ENCODE assay signal across 24 mouse cellular contexts in the genomic region with DNA sequence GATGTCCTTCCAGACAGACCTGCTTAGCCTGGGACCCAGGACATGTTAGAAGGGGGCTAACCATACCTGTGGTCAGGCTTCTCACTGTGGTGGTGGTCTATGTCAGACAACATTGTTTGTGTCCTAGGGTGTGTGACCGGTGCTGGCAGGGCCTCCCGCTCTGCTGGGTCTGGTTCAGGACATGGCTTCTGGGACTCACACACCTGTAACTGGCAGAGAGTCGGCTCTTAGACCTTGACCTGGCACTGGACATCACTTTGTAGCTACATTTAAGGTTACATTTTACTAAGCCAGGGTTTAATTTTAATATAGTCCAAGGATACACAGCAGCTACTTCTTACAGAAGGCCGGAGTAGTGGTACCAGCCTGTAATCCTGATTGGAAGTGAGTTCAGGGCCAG. TPM values are rescaled to one million over a fixed set of nuclear protein-coding genes. Genes with fewer than 3 reads are reported as not detected.
"Had no signal": no experiment of that assay in that cellular context is flagged by ENCODE, and none has a peak within 500 bp of the region (broad histone marks: within the 10 kb centered on the region; RNA-seq: fewer than 3 reads in every experiment).

No protein-coding gene starts in this region.

- DNase-seq: layer of hippocampus, adult 9-11 months; liver; lung, adult 18-20 months; lung, postnatal 10 days; lung, postnatal 36 days; retina, postnatal 1 day; right cerebral cortex, postnatal 25 days; spleen, adult 18-20 months; thymus, adult 18-20 months; thymus, postnatal 36 days had no signal

- H3K27ac ChIP-seq: kidney, embryonic 15.5 days; limb, embryonic 10.5 days; limb, embryonic 13.5 days; liver, embryonic 12.5 days; liver, embryonic 15.5 days; lung, embryonic 15.5 days; midbrain, embryonic 10.5 days; midbrain, embryonic 13.5 days; neural tube, embryonic 13.5 days; stomach, embryonic 15.5 days had no signal

- H3K27me3 ChIP-seq: kidney, embryonic 15.5 days; limb, embryonic 13.5 days; liver, embryonic 12.5 days; liver, embryonic 15.5 days; lung, embryonic 15.5 days; midbrain, embryonic 13.5 days; neural tube, embryonic 13.5 days; stomach, embryonic 15.5 days had no signal

- H3K36me3 ChIP-seq: limb, embryonic 10.5 days; limb, embryonic 13.5 days; liver, embryonic 15.5 days; lung, embryonic 15.5 days; stomach, embryonic 15.5 days had no signal

- ATAC-seq: liver, embryonic 12.5 days; midbrain, embryonic 13.5 days; midbrain, embryonic 16.5 days had no signal

- H3K4me3 ChIP-seq: kidney, embryonic 15.5 days; limb, embryonic 10.5 days; limb, embryonic 13.5 days; liver, embryonic 12.5 days; liver, embryonic 15.5 days; lung, embryonic 15.5 days; megakaryocyte, embryonic 14.5 days; midbrain, embryonic 10.5 days; midbrain, embryonic 13.5 days; myocyte; neural tube, embryonic 13.5 days; stomach, embryonic 15.5 days had no signal

- H3K9ac ChIP-seq: kidney, embryonic 15.5 days; limb, embryonic 13.5 days; liver, embryonic 12.5 days; liver, embryonic 15.5 days; lung, embryonic 15.5 days; midbrain, embryonic 13.5 days; neural tube, embryonic 13.5 days; stomach, embryonic 15.5 days had no signal

- H3K9me3 ChIP-seq: kidney, embryonic 15.5 days; limb, embryonic 10.5 days; limb, embryonic 13.5 days; liver, embryonic 12.5 days; liver, embryonic 15.5 days; lung, embryonic 15.5 days; megakaryocyte, embryonic 14.5 days; midbrain, embryonic 10.5 days; midbrain, embryonic 13.5 days; neural tube, embryonic 13.5 days; stomach, embryonic 15.5 days had no signal

- H3K4me2 ChIP-seq: kidney, embryonic 15.5 days; limb, embryonic 13.5 days; liver, embryonic 12.5 days; liver, embryonic 15.5 days; lung, embryonic 15.5 days; midbrain, embryonic 13.5 days; neural tube, embryonic 13.5 days; stomach, embryonic 15.5 days had no signal

RNA-seq across cellular contexts. Expression of gene Pard6b, which starts 12.3 kb away (rescaled TPM):
- total RNA-seq: monocyte, adult 5-6 weeks had no signal
